Mouse (Mus musculus): ENCODE results near the gene Jaml. TPM values are rescaled to one million over a fixed set of nuclear protein-coding genes. Genes with fewer than 3 reads are reported as not detected.

Gene Jaml
- polyA plus RNA-seq, 1 experiment from 2014 or later = 0.16 TPM

GRCm38 (mm10) chr9:45048511-45048910, 30.5 kb upstream of the Jaml start:
- ATAC-seq (ENCODE audit: low read depth) (no peak), DNase-seq (no peak)
- Histone ChIP-seq H3K27me3 (peaks cover 24% of the 10 kb centered on the region), H3K4me2 (no peak overlapping the region), H3K4me3 (replicated peaks) (no peak overlapping the region), H3K4me1 (replicated peaks) (no peaks in the 10 kb centered on the region), H3K9ac (no peak overlapping the region), H3K27ac (no peak overlapping the region), H3K36me3 (no peaks in the 10 kb centered on the region; the same call in 1 of the 2 replicates), H3K9me3 (replicated peaks) (no peaks in the 10 kb centered on the region)
- 15% methylated on average over 4 of the region's 4 CpGs for WGBS (ENCODE audit: insufficient replicate concordance)

DNA sequence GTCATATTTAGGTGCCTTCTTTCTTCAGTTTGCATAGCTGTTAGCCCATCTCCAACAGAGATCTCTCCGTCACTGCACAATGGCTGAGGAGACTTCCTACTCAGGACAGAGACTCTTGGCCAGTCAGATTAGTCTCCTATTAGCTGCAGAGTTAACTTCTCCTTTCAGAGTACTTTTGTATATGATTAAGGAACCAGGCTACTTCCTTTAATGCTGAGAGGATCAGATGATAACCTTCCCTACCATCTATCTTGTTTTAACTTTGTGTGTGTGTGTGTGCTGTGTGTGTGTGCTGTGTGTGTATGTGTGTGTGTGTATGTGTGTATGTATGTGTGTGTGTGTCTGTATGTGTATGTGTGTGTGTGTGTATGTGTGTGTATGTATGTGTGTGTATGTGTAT, 29.3 kb upstream of the Jaml start:
- WGBS (ENCODE audit: insufficient replicate concordance) = 29% methylated on average over 1 of the region's 1 CpGs
- DNase-seq (no peak), ATAC-seq (ENCODE audit: low read depth) (no peak)
- no peak overlapping the region for H3K9ac ChIP-seq
- no peak overlapping the region for H3K27ac ChIP-seq
- H3K4me1 ChIP-seq (replicated peaks) = no peaks in the 10 kb centered on the region
- no peak overlapping the region for H3K4me2 ChIP-seq
- no peaks in the 10 kb centered on the region for H3K9me3 ChIP-seq (replicated peaks)
- peaks cover 20% of the 10 kb centered on the region for H3K27me3 ChIP-seq
- no peaks in the 10 kb centered on the region; the same call in 1 of the 2 replicates for H3K36me3 ChIP-seq
- H3K4me3 ChIP-seq (replicated peaks) = no peak overlapping the region

DNA sequence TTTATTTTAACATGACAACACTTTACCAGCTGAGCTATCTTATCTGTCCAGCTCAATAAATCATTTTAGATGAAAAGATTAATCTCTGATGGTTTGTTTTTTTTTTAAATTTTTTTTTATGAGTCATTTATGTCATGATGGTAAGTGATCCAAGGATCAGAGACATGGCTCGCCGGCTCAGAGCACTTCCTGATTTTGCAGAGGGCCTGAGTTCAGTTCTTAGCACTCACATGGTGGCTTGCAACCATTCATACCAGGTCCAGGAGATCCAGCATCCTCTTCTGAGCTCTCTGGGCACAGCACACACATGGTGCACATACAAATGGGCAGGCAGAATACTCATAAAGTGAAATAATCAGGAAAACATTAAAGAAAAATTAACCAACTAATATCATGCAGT, 28.7 kb upstream of the Jaml start:
- no peaks in the 10 kb centered on the region for H3K4me1 ChIP-seq (replicated peaks)
- 50% methylated on average over 2 of the region's 2 CpGs for WGBS (ENCODE audit: insufficient replicate concordance)
- H3K9me3 ChIP-seq (replicated peaks) = no peaks in the 10 kb centered on the region
- H3K27me3 ChIP-seq = peaks cover 25% of the 10 kb centered on the region
- H3K4me2 ChIP-seq = no peak overlapping the region
- DNase-seq (no peak), ATAC-seq (ENCODE audit: low read depth) (no peak)
- H3K9ac ChIP-seq = no peak overlapping the region
- H3K27ac ChIP-seq = no peak overlapping the region
- no peaks in the 10 kb centered on the region; the same call in 1 of the 2 replicates for H3K36me3 ChIP-seq
- no peak overlapping the region for H3K4me3 ChIP-seq (replicated peaks)

DNA sequence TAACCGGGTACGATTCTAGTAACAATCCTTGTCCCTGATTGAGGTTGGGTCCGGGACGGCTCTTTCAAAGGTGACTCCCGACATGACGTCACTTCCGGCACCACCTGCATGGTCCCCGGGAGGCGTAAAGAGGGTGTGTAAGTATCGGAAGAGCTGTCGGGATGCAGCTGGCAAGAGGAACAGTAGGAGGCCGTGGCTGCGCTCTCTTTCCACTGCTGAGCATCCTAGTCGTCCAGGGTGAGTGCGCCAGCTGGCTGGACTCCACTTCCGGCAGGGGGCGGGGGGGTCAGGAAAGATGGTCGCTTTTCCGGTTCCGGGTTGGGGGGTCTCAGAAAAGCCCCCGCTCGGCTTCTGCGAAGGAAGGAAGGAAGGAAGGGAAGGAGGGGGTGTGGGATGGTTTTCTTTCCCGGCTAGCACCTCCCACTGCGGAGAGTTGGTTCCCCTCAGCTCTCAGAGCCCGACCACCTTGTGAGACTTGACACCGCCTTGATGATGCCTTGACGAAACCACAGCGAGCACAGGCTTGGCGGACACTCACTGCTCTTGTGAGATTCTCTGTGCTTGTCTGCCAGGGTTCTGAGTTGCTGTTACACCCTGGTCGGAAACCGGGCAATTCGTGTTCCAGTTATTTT, 23.8 kb upstream of the Jaml start, which contains the start of gene Mpzl3:
Gene Mpzl3 (plus strand): TSS at position 105 of the 632 bp plus-strand sequence.
- H3K27ac ChIP-seq = peak within 1 kb of the TSS; percentile 74
- H3K27me3 ChIP-seq = peaks cover 47% of the 10 kb centered on the region

GRCm38 (mm10) chr9:45058304-45058940, 20.6 kb upstream of the Jaml start:
- H3K36me3 ChIP-seq = no peaks in the 10 kb centered on the region
- ATAC-seq (ENCODE audit: low read depth) (no peak), DNase-seq (no peak)
- WGBS (ENCODE audit: insufficient replicate concordance) = 39% methylated on average over 5 of the region's 5 CpGs
- H3K9me3 ChIP-seq (replicated peaks) = no peaks in the 10 kb centered on the region
- no peak overlapping the region for H3K4me2 ChIP-seq
- H3K27ac ChIP-seq = no peak overlapping the region
- no peak overlapping the region for H3K9ac ChIP-seq
- no peak overlapping the region for H3K4me3 ChIP-seq (replicated peaks)
- peaks cover 37% of the 10 kb centered on the region for H3K27me3 ChIP-seq
- H3K4me1 ChIP-seq (replicated peaks) = no peaks in the 10 kb centered on the region

More for the DNA sequence above, 23.8 kb upstream of the Jaml start, which contains the start of gene Mpzl3:
- WGBS (ENCODE audit: insufficient replicate concordance) = 3% methylated on average over 33 of the region's 33 CpGs
- ATAC-seq (ENCODE audit: low read depth) (0 out of 2 replicates have a peak, but pooled peaks have one; percentile 36), DNase-seq (peak; percentile 18)
- peak within 1 kb of the TSS; percentile 64 for H3K4me2 ChIP-seq
- no peaks in the 10 kb centered on the region for H3K36me3 ChIP-seq
- no peaks in the 10 kb centered on the region for H3K4me1 ChIP-seq (replicated peaks)
- H3K9me3 ChIP-seq (replicated peaks) = no peaks in the 10 kb centered on the region
- peak within 1 kb of the TSS; percentile 60 for H3K4me3 ChIP-seq (replicated peaks)
- 0 out of 2 replicates have a peak within 1 kb of the TSS, but pooled peaks have one; percentile 22 for H3K9ac ChIP-seq

- H3K4me2 ChIP-seq = no peak overlapping the region
- no peak for DNase-seq
- no peak for ATAC-seq (ENCODE audit: low read depth)
- no peaks in the 10 kb centered on the region for H3K9me3 ChIP-seq (replicated peaks)
- H3K4me1 ChIP-seq (replicated peaks) = no peaks in the 10 kb centered on the region
- no peak overlapping the region for H3K9ac ChIP-seq
- H3K36me3 ChIP-seq = no peaks in the 10 kb centered on the region
- 48% methylated on average over 7 of the region's 7 CpGs for WGBS (ENCODE audit: insufficient replicate concordance)
- no peak overlapping the region for H3K27ac ChIP-seq
- no peak overlapping the region for H3K4me3 ChIP-seq (replicated peaks)
- H3K27me3 ChIP-seq = peaks cover 24% of the 10 kb centered on the region
Measured at GRCm38 (mm10) chr9:45060151-45060550, 18.8 kb upstream of the Jaml start.

GRCm38 (mm10) chr9:45062677-45063076, 16.3 kb upstream of the Jaml start:
- H3K9me3 ChIP-seq (replicated peaks) = no peaks in the 10 kb centered on the region
- 47% methylated on average over 3 of the region's 3 CpGs for WGBS (ENCODE audit: insufficient replicate concordance)
- no peak overlapping the region for H3K4me3 ChIP-seq (replicated peaks)
- H3K4me2 ChIP-seq = no peak overlapping the region
- no peaks in the 10 kb centered on the region for H3K36me3 ChIP-seq
- H3K27ac ChIP-seq = no peak overlapping the region
- DNase-seq (no peak), ATAC-seq (ENCODE audit: low read depth) (no peak)
- H3K27me3 ChIP-seq = peaks cover 10% of the 10 kb centered on the region
- H3K4me1 ChIP-seq (replicated peaks) = no peaks in the 10 kb centered on the region
- H3K9ac ChIP-seq = no peak overlapping the region

GRCm38 (mm10) chr9:45064421-45064820, 14.6 kb upstream of the Jaml start:
- Histone ChIP-seq H3K27me3 (no peaks in the 10 kb centered on the region), H3K9me3 (replicated peaks) (no peaks in the 10 kb centered on the region), H3K4me3 (replicated peaks) (no peak overlapping the region), H3K9ac (no peak overlapping the region), H3K4me1 (replicated peaks) (no peaks in the 10 kb centered on the region), H3K4me2 (no peak overlapping the region), H3K27ac (no peak overlapping the region), H3K36me3 (no peaks in the 10 kb centered on the region)
- ATAC-seq (ENCODE audit: low read depth) (no peak), DNase-seq (no peak)
- 61% methylated on average over 6 of the region's 6 CpGs for WGBS (ENCODE audit: insufficient replicate concordance)

DNA sequence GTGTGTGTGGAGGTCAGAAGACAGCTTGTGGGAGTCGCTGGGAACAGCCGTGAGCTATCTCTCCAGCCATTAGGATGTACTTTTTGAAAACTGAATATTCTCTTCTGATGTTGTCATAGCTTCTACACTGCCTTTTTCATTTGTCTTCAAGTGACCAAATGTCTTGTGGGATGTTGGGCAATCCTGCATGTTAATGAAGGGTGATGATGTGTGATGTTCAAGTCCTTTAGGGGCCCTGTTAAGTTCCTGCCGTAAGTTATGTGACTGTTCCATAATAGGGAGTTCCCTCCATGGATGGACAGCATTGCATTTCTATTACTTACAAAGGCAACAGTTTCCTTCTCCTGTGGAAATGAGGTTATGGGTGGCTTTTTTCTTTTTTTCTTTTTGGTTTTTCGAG, 12.2 kb upstream of the Jaml start:
- no peaks in the 10 kb centered on the region for H3K4me1 ChIP-seq (replicated peaks)
- H3K9ac ChIP-seq = no peak overlapping the region
- WGBS (ENCODE audit: insufficient replicate concordance) = 63% methylated on average over 4 of the region's 4 CpGs
- no peak for ATAC-seq (ENCODE audit: low read depth)
- no peak overlapping the region for H3K27ac ChIP-seq
- no peaks in the 10 kb centered on the region for H3K36me3 ChIP-seq
- DNase-seq = no peak
- no peaks in the 10 kb centered on the region for H3K9me3 ChIP-seq (replicated peaks)
- H3K4me3 ChIP-seq (replicated peaks) = no peak overlapping the region
- H3K27me3 ChIP-seq = no peaks in the 10 kb centered on the region
- no peak overlapping the region for H3K4me2 ChIP-seq

- WGBS (ENCODE audit: insufficient replicate concordance) = 25% methylated on average over 3 of the region's 3 CpGs
Measured at GRCm38 (mm10) chr9:45071800-45072199, 7.2 kb upstream of the Jaml start.

DNA sequence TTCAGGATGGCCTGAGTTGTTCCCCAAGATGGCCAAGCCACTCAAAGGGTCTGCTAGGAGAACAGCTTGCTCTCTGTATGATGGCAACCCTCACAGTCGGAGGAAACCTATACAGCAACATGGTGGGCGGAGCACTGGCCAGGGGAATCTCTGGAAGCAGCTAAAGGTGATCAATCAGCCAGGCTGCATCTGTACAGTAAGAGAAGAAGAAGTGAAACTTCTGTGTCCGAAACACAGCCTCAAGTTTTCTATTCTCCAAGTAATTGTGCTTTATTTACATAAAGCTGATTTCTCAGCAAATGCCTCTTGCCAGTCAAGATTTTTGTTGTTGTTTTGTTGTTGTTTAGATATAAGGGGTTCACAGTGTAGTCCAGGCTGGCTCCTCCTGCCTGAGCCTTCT, 1.1 kb upstream of the Jaml start:
- no peaks in the 10 kb centered on the region for H3K9me3 ChIP-seq (replicated peaks)
- DNase-seq (no peak), ATAC-seq (ENCODE audit: low read depth) (no peak)
- no peaks in the 10 kb centered on the region for H3K36me3 ChIP-seq
- no peak overlapping the region for H3K27ac ChIP-seq
- 47% methylated on average over 3 of the region's 3 CpGs for WGBS (ENCODE audit: insufficient replicate concordance)
- no peak overlapping the region for H3K4me3 ChIP-seq (replicated peaks)
- no peaks in the 10 kb centered on the region for H3K27me3 ChIP-seq
- no peaks in the 10 kb centered on the region for H3K4me1 ChIP-seq (replicated peaks)
- no peak overlapping the region for H3K4me2 ChIP-seq
- H3K9ac ChIP-seq = no peak overlapping the region

More at GRCm38 (mm10) chr9:45071800-45072199, 7.2 kb upstream of the Jaml start:
- Histone ChIP-seq H3K36me3 (no peaks in the 10 kb centered on the region), H3K27me3 (no peaks in the 10 kb centered on the region), H3K4me3 (replicated peaks) (no peak overlapping the region), H3K9me3 (replicated peaks) (no peaks in the 10 kb centered on the region), H3K4me2 (no peak overlapping the region), H3K9ac (no peak overlapping the region), H3K4me1 (replicated peaks) (no peaks in the 10 kb centered on the region), H3K27ac (no peak overlapping the region)
- no peak for DNase-seq
- ATAC-seq (ENCODE audit: low read depth) = no peak

DNA sequence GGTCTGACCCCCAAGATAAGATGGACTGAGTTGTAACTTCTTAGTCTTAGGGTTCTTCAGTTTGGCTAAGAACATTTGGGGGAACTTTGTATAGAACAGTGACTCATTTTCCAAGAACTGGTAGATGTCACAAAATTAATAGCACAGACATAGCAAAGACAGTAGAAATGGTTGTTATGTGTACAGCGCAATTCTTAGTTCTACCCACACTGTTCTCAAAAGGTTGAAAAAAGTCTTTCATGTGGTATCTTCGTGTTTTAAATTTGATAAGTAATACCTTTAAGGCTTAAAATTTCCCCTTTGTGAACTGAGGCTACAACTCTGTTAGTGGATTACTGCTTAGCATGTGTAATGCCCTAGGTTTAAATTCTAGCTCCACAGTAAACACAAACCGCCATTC, 4.1 kb downstream of the Jaml start:
- ATAC-seq (ENCODE audit: low read depth) (no peak), DNase-seq (no peak)
- no peak overlapping the region for H3K4me2 ChIP-seq
- H3K36me3 ChIP-seq = no peaks in the 10 kb centered on the region
- WGBS (ENCODE audit: insufficient replicate concordance) = 72% methylated on average over 3 of the region's 3 CpGs
- no peak overlapping the region for H3K9ac ChIP-seq
- no peaks in the 10 kb centered on the region for H3K9me3 ChIP-seq (replicated peaks)
- H3K4me3 ChIP-seq (replicated peaks) = no peak overlapping the region
- no peak overlapping the region for H3K27ac ChIP-seq
- no peaks in the 10 kb centered on the region for H3K27me3 ChIP-seq
- H3K4me1 ChIP-seq (replicated peaks) = 0 out of 2 replicates have a peak, but pooled peaks cover 4% of the 10 kb centered on the region

Data from liver, embryonic 13.5 days (tissue).